Mouse (Mus musculus): ENCODE data around the gene Olfr103. TPM values are rescaled to one million over a fixed set of nuclear protein-coding genes. Genes with fewer than 3 reads are reported as not detected.

Olfr103 gene
- polyA plus RNA-seq (2016; fragmentation: Nextera tagmentation; extraction: Ambion mirVana), result not detected in 2 replicates

GRCm38 (mm10) chr17:37339598-37339997, at the start of gene Olfr103:
Gene Olfr103, minus strand, starts transcription at chr17:37339698.
- no peak within 1 kb of the TSS for H3K4me3 ChIP-seq
- H3K27ac ChIP-seq, result no peak within 1 kb of the TSS
- no peak for ATAC-seq (ENCODE audit: insufficient number of reproducible peaks, insufficient read depth, low FRiP score, low TSS enrichment)
- no peaks in the 10 kb centered on the region for H3K4me1 ChIP-seq
- H3K9me3 ChIP-seq, result no peaks in the 10 kb centered on the region
- H3K4me2 ChIP-seq (replicated peaks), result no peak within 1 kb of the TSS
- no peaks in the 10 kb centered on the region for H3K27me3 ChIP-seq
- H3K9ac ChIP-seq, result no peak within 1 kb of the TSS
- 85% methylated on average over 2 of the region's 2 CpGs for WGBS
- no peaks in the 10 kb centered on the region for H3K36me3 ChIP-seq

GRCm38 (mm10) chr17:37378733-37379132, 39.2 kb upstream of the Olfr103 start, which contains the start of gene Olfr105-ps:
Gene Olfr105-ps, plus strand, starts transcription at chr17:37379033.
- Histone ChIP-seq H3K9me3 (no peaks in the 10 kb centered on the region), H3K36me3 (no peaks in the 10 kb centered on the region), H3K27ac (no peak within 1 kb of the TSS), H3K4me3 (no peak within 1 kb of the TSS), H3K4me2 (replicated peaks) (no peak within 1 kb of the TSS), H3K9ac (no peak within 1 kb of the TSS), H3K27me3 (no peaks in the 10 kb centered on the region), H3K4me1 (no peaks in the 10 kb centered on the region)
- ATAC-seq (ENCODE audit: insufficient number of reproducible peaks, insufficient read depth, low FRiP score, low TSS enrichment), result no peak

- Histone ChIP-seq H3K36me3 (no peaks in the 10 kb centered on the region), H3K4me2 (replicated peaks) (no peak within 1 kb of the TSS), H3K9me3 (no peaks in the 10 kb centered on the region), H3K4me1 (no peaks in the 10 kb centered on the region), H3K27ac (no peak within 1 kb of the TSS), H3K27me3 (no peaks in the 10 kb centered on the region), H3K9ac (no peak within 1 kb of the TSS), H3K4me3 (no peak within 1 kb of the TSS)
- ATAC-seq (ENCODE audit: insufficient number of reproducible peaks, insufficient read depth, low FRiP score, low TSS enrichment), result no peak
These were observed 19.8 kb upstream of the Olfr103 start, which contains the start of gene Olfr104-ps for GRCm38 (mm10) chr17:37359282-37359681. Gene Olfr104-ps, plus strand, starts transcription at chr17:37359582.

DNA sequence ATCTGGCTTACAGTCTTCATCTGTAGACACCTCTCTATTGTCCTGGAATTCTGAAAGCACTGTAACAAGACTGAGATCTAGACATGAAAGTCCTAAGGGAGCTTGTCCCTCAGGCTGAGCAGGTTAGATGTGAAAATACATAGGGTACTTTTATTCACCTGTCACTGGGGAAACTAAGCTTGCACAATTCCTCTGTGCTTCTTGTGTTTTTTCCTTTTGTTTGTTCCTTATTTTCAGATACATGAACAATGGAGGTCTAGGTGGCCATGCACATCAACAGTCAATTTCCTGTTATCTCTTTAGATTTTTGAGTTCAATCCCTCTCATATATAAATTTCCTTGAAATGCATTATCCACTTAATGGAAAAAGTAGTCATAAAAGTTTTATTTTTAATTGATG, 22.5 kb downstream of the Olfr103 start, which contains the start of gene Olfr102:
Olfr102 (minus strand) TSS at position 101 of the 400 bp plus-strand sequence.
- Histone ChIP-seq H3K27me3 (no peaks in the 10 kb centered on the region), H3K27ac (no peak within 1 kb of the TSS), H3K4me2 (replicated peaks) (no peak within 1 kb of the TSS), H3K9me3 (no peaks in the 10 kb centered on the region), H3K4me1 (no peaks in the 10 kb centered on the region), H3K9ac (no peak within 1 kb of the TSS), H3K36me3 (no peaks in the 10 kb centered on the region), H3K4me3 (no peak within 1 kb of the TSS)
- no peak for ATAC-seq (ENCODE audit: insufficient number of reproducible peaks, insufficient read depth, low FRiP score, low TSS enrichment)

- H3K9me3 ChIP-seq, result no peaks in the 10 kb centered on the region
- ATAC-seq (ENCODE audit: insufficient number of reproducible peaks, insufficient read depth, low FRiP score, low TSS enrichment), result no peak
- H3K27me3 ChIP-seq, result no peaks in the 10 kb centered on the region
- no peaks in the 10 kb centered on the region for H3K36me3 ChIP-seq
- H3K27ac ChIP-seq, result no peak overlapping the region
- H3K4me3 ChIP-seq, result no peak overlapping the region
- WGBS, result 53% methylated on average over 2 of the region's 2 CpGs
- H3K9ac ChIP-seq, result no peak overlapping the region
- H3K4me1 ChIP-seq, result no peaks in the 10 kb centered on the region
- H3K4me2 ChIP-seq (replicated peaks), result no peak overlapping the region
These were observed 29.3 kb downstream of the Olfr103 start for GRCm38 (mm10) chr17:37310146-37310699.

GRCm38 (mm10) chr17:37308483-37308882, 31.0 kb downstream of the Olfr103 start:
- no peak overlapping the region for H3K27ac ChIP-seq
- no peaks in the 10 kb centered on the region for H3K9me3 ChIP-seq
- WGBS, result 37% methylated on average over 4 of the region's 4 CpGs
- H3K36me3 ChIP-seq, result no peaks in the 10 kb centered on the region
- no peak overlapping the region for H3K4me3 ChIP-seq
- no peaks in the 10 kb centered on the region for H3K27me3 ChIP-seq
- ATAC-seq (ENCODE audit: insufficient number of reproducible peaks, insufficient read depth, low FRiP score, low TSS enrichment), result no peak
- no peak overlapping the region for H3K9ac ChIP-seq
- no peak overlapping the region for H3K4me2 ChIP-seq (replicated peaks)
- no peaks in the 10 kb centered on the region for H3K4me1 ChIP-seq

DNA sequence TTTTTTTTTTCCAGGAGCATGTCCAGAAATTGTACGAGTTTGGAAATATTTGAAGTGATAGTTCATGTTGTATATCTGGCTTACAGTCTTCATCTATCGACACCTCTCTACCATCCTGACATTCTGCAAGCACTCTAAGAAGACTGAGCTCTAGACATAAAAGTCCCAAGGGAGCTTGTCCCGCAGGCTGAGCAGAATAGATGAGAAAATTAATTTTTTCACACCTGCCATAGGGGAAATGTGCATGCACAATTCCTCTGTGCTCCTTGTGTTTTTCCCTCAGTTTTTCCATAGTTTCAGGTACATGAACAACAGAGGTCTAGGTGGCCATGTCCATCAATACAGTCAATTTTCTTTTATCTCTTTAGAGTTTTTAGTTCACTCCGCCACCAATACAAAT, 35.3 kb downstream of the Olfr103 start, which contains the start of gene Olfr101:
Olfr101 (minus strand) TSS at position 101 of the 400 bp plus-strand sequence.
- no peak for ATAC-seq (ENCODE audit: insufficient number of reproducible peaks, insufficient read depth, low FRiP score, low TSS enrichment)
- Histone ChIP-seq H3K4me2 (replicated peaks) (no peak within 1 kb of the TSS), H3K27me3 (no peaks in the 10 kb centered on the region), H3K36me3 (no peaks in the 10 kb centered on the region), H3K4me3 (no peak within 1 kb of the TSS), H3K4me1 (no peaks in the 10 kb centered on the region), H3K9ac (no peak within 1 kb of the TSS), H3K27ac (no peak within 1 kb of the TSS), H3K9me3 (no peaks in the 10 kb centered on the region)
- WGBS, result 81% methylated on average over 4 of the region's 4 CpGs

Other genes with a start within 250 kb of the Olfr103 start
- gene Olfr91, start 241.4 kb downstream of the Olfr103 start, polyA plus RNA-seq (2016; fragmentation: Nextera tagmentation; extraction: Ambion mirVana), result 0.08 TPM in 1 of 2 replicates, not detected in the other
- gene Olfr92, start 219.6 kb downstream of the Olfr103 start, polyA plus RNA-seq (2016; fragmentation: Nextera tagmentation; extraction: Ambion mirVana), result not detected in 2 replicates
- gene Olfr93, start 178.2 kb downstream of the Olfr103 start, polyA plus RNA-seq (2016; fragmentation: Nextera tagmentation; extraction: Ambion mirVana), result not detected in 2 replicates
- 0.18 TPM in 1 of 2 replicates, not detected in the other for gene Ubd, start 145.8 kb downstream of the Olfr103 start, polyA plus RNA-seq (2016; fragmentation: Nextera tagmentation; extraction: Ambion mirVana)
- gene Olfr94, start 138.7 kb downstream of the Olfr103 start, polyA plus RNA-seq (2016; fragmentation: Nextera tagmentation; extraction: Ambion mirVana), result 0.17 TPM in 1 of 2 replicates, not detected in the other
- not detected in 2 replicates for gene Olfr95, start 126.6 kb downstream of the Olfr103 start, polyA plus RNA-seq (2016; fragmentation: Nextera tagmentation; extraction: Ambion mirVana)
- not detected in 2 replicates for gene Olfr96, start 119.6 kb downstream of the Olfr103 start, polyA plus RNA-seq (2016; fragmentation: Nextera tagmentation; extraction: Ambion mirVana)
- not detected in 2 replicates for gene Olfr97, start 102.4 kb downstream of the Olfr103 start, polyA plus RNA-seq (2016; fragmentation: Nextera tagmentation; extraction: Ambion mirVana)
- not detected in 2 replicates for gene Olfr98, start 75.9 kb downstream of the Olfr103 start, polyA plus RNA-seq (2016; fragmentation: Nextera tagmentation; extraction: Ambion mirVana)
- gene H2-M3, start 69.5 kb downstream of the Olfr103 start, polyA plus RNA-seq (2016; fragmentation: Nextera tagmentation; extraction: Ambion mirVana), result 1.4 and 1.5 TPM in 2 replicates
- not detected in 2 replicates for gene Olfr99, start 56.2 kb downstream of the Olfr103 start, polyA plus RNA-seq (2016; fragmentation: Nextera tagmentation; extraction: Ambion mirVana)
- not detected in 2 replicates for gene Olfr101, start 35.4 kb downstream of the Olfr103 start, polyA plus RNA-seq (2016; fragmentation: Nextera tagmentation; extraction: Ambion mirVana)
- gene Olfr102, start 22.6 kb downstream of the Olfr103 start, polyA plus RNA-seq (2016; fragmentation: Nextera tagmentation; extraction: Ambion mirVana), result not detected in 2 replicates
- gene Olfr104-ps, start 19.9 kb upstream of the Olfr103 start, polyA plus RNA-seq (2016; fragmentation: Nextera tagmentation; extraction: Ambion mirVana), result not detected in 2 replicates
- not detected in 2 replicates for gene Olfr105-ps, start 39.3 kb upstream of the Olfr103 start, polyA plus RNA-seq (2016; fragmentation: Nextera tagmentation; extraction: Ambion mirVana)
- gene Olfr106-ps, start 50.7 kb upstream of the Olfr103 start, polyA plus RNA-seq (2016; fragmentation: Nextera tagmentation; extraction: Ambion mirVana), result not detected in 2 replicates
- gene Olfr107, start 59.5 kb upstream of the Olfr103 start, polyA plus RNA-seq (2016; fragmentation: Nextera tagmentation; extraction: Ambion mirVana), result not detected in 2 replicates
- gene Olfr108, start 105.8 kb upstream of the Olfr103 start, polyA plus RNA-seq (2016; fragmentation: Nextera tagmentation; extraction: Ambion mirVana), result not detected in 2 replicates
- not detected in 2 replicates for gene Olfr109, start 119.2 kb upstream of the Olfr103 start, polyA plus RNA-seq (2016; fragmentation: Nextera tagmentation; extraction: Ambion mirVana)
- gene H2-M2, start 143.9 kb upstream of the Olfr103 start, polyA plus RNA-seq (2016; fragmentation: Nextera tagmentation; extraction: Ambion mirVana), result not detected in 2 replicates
- gene Olfr110, start 152.8 kb upstream of the Olfr103 start, polyA plus RNA-seq (2016; fragmentation: Nextera tagmentation; extraction: Ambion mirVana), result not detected in 2 replicates
- gene Olfr111, start 168.3 kb upstream of the Olfr103 start, polyA plus RNA-seq (2016; fragmentation: Nextera tagmentation; extraction: Ambion mirVana), result not detected in 2 replicates
- not detected in 2 replicates for gene Olfr112, start 229.8 kb upstream of the Olfr103 start, polyA plus RNA-seq (2016; fragmentation: Nextera tagmentation; extraction: Ambion mirVana)
- gene Olfr113, start 238.0 kb upstream of the Olfr103 start, polyA plus RNA-seq (2016; fragmentation: Nextera tagmentation; extraction: Ambion mirVana), result not detected in 2 replicates